Mouse (Mus musculus): ENCODE data around the gene Robo3.

- TF ChIP-seq CTCF (IDR thresholded peaks at IDR 0.05; ENCODE audit: low read depth, low read length), result no peak
- no peak for TF ChIP-seq POLR2A (IDR thresholded peaks at IDR 0.05; ENCODE audit: insufficient read depth, low read length)
These were observed 26.6 kb upstream of the Robo3 start for GRCm38 (mm10) chr9:37459665-37460042.
